Mouse (Mus musculus): ENCODE measurements around the gene Fancc.

Gene Fancc

DNA sequence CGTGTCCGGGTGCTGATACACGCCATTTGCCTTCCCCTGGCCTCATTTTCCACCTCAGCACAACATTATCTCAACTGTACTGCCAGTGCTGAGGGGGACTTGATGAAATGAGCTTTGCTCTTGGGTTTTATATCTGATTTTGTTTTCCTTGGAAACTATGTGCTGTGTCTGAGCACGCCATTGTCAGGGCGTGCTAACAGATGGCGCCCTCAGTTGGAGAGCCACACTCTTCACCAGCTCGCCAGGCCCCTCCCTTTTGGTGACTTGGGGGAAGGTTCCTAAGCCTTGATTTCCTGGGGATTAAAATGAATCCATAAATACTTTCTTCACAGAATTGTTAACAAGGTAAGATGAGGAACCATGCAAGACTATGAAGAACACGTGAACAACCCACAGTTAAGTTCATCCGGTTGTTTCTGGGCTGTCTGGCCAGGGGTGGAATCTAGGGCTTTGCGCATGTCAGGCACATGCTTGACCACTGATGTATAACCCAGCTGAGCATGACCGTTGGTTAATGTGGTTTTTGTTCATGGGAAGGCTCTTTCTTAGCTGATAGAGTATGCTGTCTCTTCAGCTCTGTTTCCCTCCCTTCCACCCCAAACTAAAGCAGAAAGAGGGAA is 210.5 kb downstream of the Fancc start:
- DNase-seq: no peak

- no peak for DNase-seq
Measured at GRCm38 (mm10) chr13:63284748-63285147, 212.3 kb downstream of the Fancc start.

GRCm38 (mm10) chr13:63283236-63283635 is 213.8 kb downstream of the Fancc start:
- DNase-seq: no peak

GRCm38 (mm10) chr13:63281206-63281605 is 215.9 kb downstream of the Fancc start:
- no peak for DNase-seq

GRCm38 (mm10) chr13:63280344-63280743 is 216.7 kb downstream of the Fancc start:
- DNase-seq: no peak

DNA sequence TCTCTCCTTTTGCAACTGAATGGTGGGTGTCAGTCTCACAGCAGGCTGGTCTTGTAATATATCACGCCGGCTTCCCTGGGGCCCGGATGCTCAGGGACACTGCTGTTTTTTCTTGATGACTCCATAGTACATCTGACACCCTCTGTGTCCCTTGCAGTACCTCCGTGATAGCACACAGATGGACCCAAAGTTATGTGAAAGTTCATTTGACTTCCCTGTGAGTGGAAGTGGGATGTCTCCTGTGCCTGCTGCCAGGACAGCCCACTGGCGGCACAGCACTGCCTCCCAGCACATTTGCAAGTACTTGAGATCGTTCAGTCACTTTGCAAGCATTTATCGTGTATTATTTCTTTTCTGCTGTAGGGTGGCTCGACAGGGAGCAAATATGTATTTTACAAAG is 217.3 kb downstream of the Fancc start:
- DNase-seq: peak; percentile 91

- peak; percentile 99 for DNase-seq
Measured at GRCm38 (mm10) chr13:63278796-63279475, 218.1 kb downstream of the Fancc start.

- DNase-seq: peak; percentile 96
Measured at GRCm38 (mm10) chr13:63278141-63278631, 218.9 kb downstream of the Fancc start.

- no peak for DNase-seq
Measured at GRCm38 (mm10) chr13:63277316-63277715, 219.8 kb downstream of the Fancc start.

DNA sequence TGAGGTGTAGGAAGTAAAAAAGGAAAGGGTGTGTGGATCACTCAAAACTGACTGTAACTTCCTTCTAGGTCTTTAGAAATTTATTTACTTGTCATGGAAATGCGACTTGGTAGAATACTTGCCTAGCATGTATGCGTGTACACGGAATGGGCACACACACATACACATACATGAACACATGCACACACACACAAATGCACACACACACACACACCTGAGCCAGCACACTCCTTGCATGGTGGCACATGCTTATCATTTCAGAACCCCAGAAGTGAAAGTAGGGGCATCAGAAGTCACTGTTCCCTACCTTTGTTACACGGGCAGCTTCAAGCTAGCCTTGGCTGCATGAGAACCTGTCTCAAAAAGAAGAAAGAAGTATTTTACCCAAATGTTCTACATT is 220.7 kb downstream of the Fancc start:
- no peak for DNase-seq

DNA sequence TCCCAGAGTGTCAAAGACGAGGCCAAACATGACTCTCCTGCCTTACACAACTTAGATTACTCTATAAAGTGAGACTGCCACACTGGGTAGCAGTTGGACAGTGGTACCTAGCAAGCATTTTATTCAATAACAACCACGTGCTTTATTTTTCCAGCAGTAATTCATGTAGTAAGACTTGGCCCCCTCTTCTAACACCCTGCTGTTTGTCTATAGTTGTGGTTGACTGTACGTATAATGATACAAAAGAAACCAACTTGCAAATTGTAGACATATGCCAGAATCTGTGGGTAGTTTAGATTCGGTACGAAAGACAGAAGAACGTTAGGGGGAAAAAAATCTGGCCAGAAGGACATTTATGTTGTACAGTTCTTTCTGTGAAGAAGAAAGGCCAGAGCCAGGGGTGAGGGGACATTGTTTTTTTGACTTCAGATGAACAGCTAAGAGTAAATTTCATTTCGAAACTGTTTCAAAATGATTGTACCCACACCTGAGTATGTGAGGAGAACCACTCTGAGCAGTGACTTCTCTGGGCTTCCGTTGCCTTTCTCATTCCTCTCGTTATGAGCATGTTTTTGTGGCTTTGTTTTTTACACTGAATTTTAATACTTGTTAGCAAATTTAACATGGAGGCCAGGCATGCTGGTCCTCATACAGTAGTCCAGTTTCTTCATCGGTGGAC is 222.5 kb downstream of the Fancc start:
- no peak for DNase-seq

GRCm38 (mm10) chr13:63273859-63274258 is 223.2 kb downstream of the Fancc start:
- peak; percentile 95 for DNase-seq

DNA sequence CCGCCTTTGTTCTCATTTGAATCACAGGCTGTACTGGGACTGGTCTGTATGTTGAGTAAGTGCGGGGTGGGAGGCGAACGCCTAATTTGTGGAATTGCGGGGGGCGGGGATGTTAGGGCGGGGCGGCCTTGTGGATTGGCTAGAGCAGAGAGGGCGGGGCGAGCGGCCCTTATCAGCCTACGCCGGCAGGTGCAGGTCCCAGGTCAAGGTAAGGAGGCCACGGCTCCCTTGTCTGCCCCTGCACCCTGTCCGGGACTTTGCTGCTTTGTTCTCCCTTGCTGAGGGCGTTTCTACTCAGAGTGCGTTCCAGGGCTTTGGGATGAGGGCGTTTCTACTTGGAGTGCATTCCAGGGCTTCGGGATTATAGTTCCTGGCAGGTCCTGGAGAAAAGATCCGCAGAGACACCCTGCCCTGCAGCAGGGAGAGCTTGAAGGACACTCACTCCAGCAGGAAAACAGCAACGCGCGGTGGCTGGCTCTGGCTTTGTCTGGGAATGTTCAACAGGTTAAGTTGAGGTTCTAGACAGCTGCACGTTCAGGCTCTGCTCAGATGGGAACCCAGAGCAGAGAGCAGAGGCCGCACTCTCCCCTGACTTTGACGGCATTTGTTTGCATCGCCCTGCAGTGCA is 224.4 kb downstream of the Fancc start:
- peak; percentile 98 for DNase-seq

DNA sequence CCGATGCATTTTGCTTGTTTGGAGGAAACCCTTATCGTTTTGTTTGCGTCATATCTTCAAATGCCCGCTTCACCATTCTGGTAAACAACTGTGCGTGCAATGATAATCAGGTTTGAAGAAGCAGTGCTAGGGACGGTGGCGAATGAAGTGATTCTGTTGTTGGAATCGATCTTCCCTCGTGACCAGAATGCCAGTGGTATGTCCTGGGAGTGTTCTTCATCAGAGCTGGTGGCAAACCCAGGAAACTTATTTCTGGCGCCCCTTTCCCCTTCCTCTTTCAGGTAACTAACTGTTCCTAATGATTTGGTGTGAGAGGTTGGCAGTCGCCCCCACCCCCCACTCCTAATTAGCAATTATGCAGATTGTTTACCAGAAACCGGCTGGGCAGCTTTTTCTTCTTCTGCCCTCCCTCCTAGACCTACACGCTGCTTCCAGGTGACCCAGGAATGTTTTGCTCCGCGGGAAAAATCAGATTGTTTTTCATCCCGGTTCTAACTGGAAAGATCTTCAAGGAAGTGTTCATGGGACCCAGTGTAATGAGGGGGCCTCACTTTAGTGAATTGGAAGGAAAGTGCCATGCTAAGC is 225.0 kb downstream of the Fancc start:
- peak; percentile 84 for DNase-seq

DNA sequence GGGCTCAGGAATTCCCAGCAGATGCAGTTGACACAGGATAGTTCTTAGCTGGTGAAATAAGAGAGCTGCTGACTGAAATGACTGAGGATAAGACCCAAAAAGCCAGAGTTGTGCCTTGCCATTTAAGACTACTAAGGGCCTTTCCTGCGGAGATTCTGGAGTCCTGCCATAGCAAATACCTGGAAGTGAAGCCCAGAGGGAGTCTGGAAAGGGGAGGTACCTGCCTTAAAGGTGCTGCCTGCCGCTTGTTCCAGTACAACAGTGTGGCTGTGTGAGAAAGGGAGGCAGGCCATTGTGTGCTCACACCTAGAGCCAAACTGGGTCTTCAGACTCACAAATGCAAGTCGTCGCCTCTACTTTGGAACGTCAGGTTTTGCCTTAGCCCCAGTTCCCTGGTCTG is 226.9 kb downstream of the Fancc start:
- peak; percentile 88 for DNase-seq

GRCm38 (mm10) chr13:63268776-63269175 is 228.3 kb downstream of the Fancc start:
- DNase-seq: peak; percentile 89

GRCm38 (mm10) chr13:63268371-63268770 is 228.7 kb downstream of the Fancc start:
- no peak for DNase-seq

- peak; percentile 96 for DNase-seq
Measured at GRCm38 (mm10) chr13:63262168-63262957, 234.7 kb downstream of the Fancc start.

GRCm38 (mm10) chr13:63261676-63262075 is 235.4 kb downstream of the Fancc start:
- DNase-seq: no peak

- peak; percentile 94 for DNase-seq
Measured at GRCm38 (mm10) chr13:63260753-63261631, 236.1 kb downstream of the Fancc start.

DNA sequence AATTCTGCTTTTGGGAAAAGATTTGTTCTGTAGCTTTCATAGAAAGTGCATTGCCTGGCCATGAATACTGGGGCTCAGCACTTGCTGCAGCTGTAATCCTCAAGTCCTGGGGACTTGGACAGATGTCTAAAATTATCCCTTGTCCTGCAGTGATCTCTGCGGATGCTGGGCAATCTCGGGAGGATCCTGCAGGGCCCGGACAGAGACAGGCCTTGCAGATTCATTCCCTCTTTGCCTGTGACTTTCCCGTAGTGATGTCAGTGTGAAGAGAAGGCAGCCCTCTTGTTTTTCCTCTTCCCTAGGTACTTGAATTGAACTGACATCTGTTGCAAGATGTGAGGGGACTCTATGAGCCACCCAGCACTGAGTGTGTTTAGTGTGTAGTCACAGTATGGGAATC is 236.9 kb downstream of the Fancc start:
- peak; percentile 94 for DNase-seq

Data from heart, adult 11 months (tissue).